Mouse (Mus musculus): ENCODE measurements around the gene Glra4. TPM values are rescaled to one million over a fixed set of nuclear protein-coding genes. Genes with fewer than 3 reads are reported as not detected.

The Glra4 gene
- polyA plus RNA-seq, 1 experiment from 2014 or later = 0.10 TPM

GRCm38 (mm10) chrX:136708782-136709181, 71.2 kb downstream of the Glra4 start:
- Histone ChIP-seq H3K4me2 (replicated peaks) (peak overlapping the region; percentile 63), H3K4me3 (peak overlapping the region; percentile 53), H3K9ac (peak overlapping the region; percentile 70), H3K9me3 (no peaks in the 10 kb centered on the region), H3K27me3 (peaks cover 7% of the 10 kb centered on the region; the same call in 1 of the 2 replicates), H3K27ac (peak overlapping the region; percentile 79), H3K4me1 (no peaks in the 10 kb centered on the region), H3K36me3 (no peaks in the 10 kb centered on the region)
- 18% methylated on average over 14 of the region's 14 CpGs for WGBS
- peak; percentile 4; the same call in 1 of the 2 replicates for ATAC-seq (ENCODE audit: low FRiP score, low read depth)

DNA sequence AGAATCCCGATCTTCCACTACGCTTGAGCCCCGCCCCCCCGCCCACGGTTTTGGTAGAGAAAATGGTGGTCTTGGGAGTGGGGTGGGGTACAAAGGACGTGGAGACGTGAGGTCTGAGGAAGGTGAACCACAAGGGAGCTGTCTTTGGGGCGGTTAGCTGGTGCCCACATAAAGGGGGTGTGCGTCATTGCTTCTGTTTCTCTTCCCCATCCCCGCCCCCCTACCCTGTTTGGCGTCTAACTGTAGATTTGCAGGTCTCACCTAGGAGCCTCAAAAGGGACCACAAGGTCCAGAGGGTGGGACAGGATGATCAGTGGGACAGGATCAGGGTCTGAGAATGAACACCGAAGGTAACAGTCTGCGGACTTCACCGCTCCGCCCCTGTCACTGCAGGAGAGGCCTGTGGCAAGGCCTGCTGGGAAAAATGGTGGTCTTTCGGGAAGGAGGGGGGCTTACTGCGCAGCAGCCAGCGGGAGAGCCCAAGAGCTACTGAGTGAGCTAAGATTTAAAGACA, 71.7 kb downstream of the Glra4 start:
- Histone ChIP-seq H3K4me3 (peak overlapping the region; percentile 53), H3K4me2 (replicated peaks) (peak overlapping the region; percentile 63), H3K9me3 (no peaks in the 10 kb centered on the region), H3K4me1 (no peaks in the 10 kb centered on the region), H3K27ac (peak overlapping the region; percentile 79), H3K27me3 (peaks cover 7% of the 10 kb centered on the region; the same call in 1 of the 2 replicates), H3K36me3 (no peaks in the 10 kb centered on the region), H3K9ac (peak overlapping the region; percentile 70)
- 16% methylated on average over 18 of the region's 18 CpGs for WGBS
- ATAC-seq (ENCODE audit: low FRiP score, low read depth) = peak; percentile 89

Other genes starting within 250 kb of the Glra4 start
- not detected in 2 replicates for gene Kir3dl2, start 236.1 kb downstream of the Glra4 start, polyA plus RNA-seq (2015; fragmentation: Nextera tagmentation; extraction: Ambion mirVana)
- gene Tceal3, start 189.3 kb downstream of the Glra4 start, polyA plus RNA-seq (2015; fragmentation: Nextera tagmentation; extraction: Ambion mirVana) = 38.8 and 42.0 TPM in 2 replicates
- 13.8 and 14.9 TPM in 2 replicates for gene Tceal1, start 72.2 kb downstream of the Glra4 start, polyA plus RNA-seq (2015; fragmentation: Nextera tagmentation; extraction: Ambion mirVana)
- 676 and 684 TPM in 2 replicates for gene Morf4l2, start 36.5 kb downstream of the Glra4 start, polyA plus RNA-seq (2015; fragmentation: Nextera tagmentation; extraction: Ambion mirVana)
- 7.3 and 7.6 TPM in 2 replicates for gene Plp1, start 42.5 kb upstream of the Glra4 start, polyA plus RNA-seq (2015; fragmentation: Nextera tagmentation; extraction: Ambion mirVana)
- 0.22 and 0.46 TPM in 2 replicates for gene Rab9b, start 88.6 kb upstream of the Glra4 start, polyA plus RNA-seq (2015; fragmentation: Nextera tagmentation; extraction: Ambion mirVana)
- gene H2bfm, start 147.2 kb upstream of the Glra4 start, polyA plus RNA-seq (2015; fragmentation: Nextera tagmentation; extraction: Ambion mirVana) = not detected in 2 replicates
- 76.7 and 90.3 TPM in 2 replicates for gene Tmsb15b2, start 195.4 kb upstream of the Glra4 start, polyA plus RNA-seq (2015; fragmentation: Nextera tagmentation; extraction: Ambion mirVana)
- 7.3 and 7.8 TPM in 2 replicates for gene Tmsb15l, start 196.7 kb upstream of the Glra4 start, polyA plus RNA-seq (2015; fragmentation: Nextera tagmentation; extraction: Ambion mirVana)
- gene Tmsb15b1, start 196.7 kb upstream of the Glra4 start, polyA plus RNA-seq (2015; fragmentation: Nextera tagmentation; extraction: Ambion mirVana) = 34.6 and 37.4 TPM in 2 replicates
- 34.6 and 37.0 TPM in 2 replicates for gene Zcchc18, start 213.0 kb upstream of the Glra4 start, polyA plus RNA-seq (2015; fragmentation: Nextera tagmentation; extraction: Ambion mirVana)

Measured in limb, embryonic 13.5 days (tissue).